Mouse (Mus musculus): ENCODE measurements around the gene Cntnap1.
A peak's percentile ranks its signal among the peaks of the same experiment; 100 is the strongest.

The Cntnap1 gene

GRCm38 (mm10) chr11:101221306-101221986 lies 51.1 kb downstream of the Cntnap1 start:
- no peak for DNase-seq

DNA sequence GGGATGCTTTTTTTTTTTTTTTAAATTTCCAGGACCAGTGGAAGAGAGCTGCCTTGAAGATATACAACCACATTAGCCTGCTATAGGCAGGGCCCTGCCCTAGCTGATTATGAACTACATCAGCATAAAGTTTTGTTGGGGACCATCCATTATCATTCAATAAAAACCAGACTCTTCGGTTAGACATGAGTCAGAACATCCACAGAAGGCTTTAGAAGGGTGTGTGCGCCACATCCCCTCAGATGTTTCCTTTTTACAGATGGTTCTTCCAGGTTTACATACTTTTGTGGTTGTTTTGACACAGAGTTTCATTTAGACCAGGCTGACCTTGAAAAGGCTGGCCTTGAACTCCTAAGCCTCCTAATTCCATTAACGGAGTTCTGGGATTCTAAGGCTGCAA lies 54.0 kb downstream of the Cntnap1 start:
- DNase-seq: no peak

DNA sequence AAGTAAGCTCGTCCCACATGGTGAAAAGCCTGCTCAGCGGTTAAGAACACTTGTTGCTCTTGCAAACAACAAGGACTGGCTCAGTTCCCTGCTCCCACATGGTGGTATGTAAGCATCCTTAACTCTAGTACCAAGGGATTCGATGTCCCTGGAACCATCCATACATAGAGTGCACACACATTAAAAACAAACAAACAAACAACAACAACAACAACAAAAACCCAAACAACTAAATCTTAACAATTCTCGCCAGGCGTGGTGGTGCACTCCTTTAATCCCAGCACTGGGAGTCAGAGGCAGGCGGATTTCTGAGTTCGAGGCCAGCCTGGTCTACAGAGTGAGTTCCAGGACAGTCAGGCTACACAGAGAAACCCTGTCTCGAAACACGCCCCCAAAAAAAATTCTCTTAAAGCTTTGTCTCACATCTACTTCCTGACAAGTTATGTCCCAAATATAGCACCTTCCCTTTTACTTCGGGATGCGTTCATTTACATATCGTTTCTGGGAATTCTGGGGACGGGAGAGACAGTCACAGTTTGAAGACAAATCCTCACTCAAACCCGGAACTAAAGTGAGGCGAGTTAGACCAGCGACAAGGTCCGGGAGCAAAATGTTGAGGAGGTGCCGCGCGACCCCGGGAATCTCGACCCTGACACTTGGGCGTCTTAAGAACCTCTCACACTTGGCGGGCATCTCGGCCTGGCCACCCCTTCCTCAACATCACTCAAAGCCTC lies 55.2 kb downstream of the Cntnap1 start:
- DNase-seq: no peak

DNA sequence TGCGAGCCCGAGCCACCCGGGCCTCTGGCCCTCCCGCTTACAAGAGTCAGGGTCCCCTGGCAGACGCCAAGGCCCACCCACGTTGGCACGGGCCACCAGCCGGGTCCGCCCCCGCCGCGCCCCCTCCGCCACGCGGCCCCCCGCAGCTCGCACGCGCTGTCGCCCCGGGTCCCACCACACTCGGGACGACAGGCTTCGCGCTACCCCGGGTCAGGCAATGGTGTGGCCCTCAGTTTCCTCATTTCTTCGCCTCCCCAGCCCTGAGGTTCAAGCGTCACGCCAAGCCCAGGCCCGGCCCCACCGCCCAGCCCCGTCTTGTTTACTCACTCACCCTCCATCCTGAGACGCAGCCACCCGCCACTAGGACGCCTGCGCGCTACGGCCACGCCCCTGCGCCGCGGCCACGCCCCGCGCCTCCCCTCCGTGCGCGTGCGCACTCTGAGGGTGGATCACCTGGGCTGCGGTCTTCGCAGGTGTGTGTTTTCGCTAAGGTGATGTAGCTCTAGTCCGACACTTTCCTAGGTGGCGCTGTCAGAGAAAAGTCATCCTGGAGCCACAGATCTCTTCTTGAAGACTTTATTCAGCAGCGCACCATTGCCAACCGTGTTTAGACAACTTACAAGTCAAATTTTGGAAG lies 55.9 kb downstream of the Cntnap1 start, which contains the start of gene Ezh1:
Gene Ezh1, minus strand, starts transcription at position 399 of the 637 bp plus-strand sequence.
- DNase-seq: peak; percentile 95

- no peak for DNase-seq
Measured at GRCm38 (mm10) chr11:101229361-101229900, 59.1 kb downstream of the Cntnap1 start.

GRCm38 (mm10) chr11:101230061-101230511 lies 59.8 kb downstream of the Cntnap1 start:
- no peak for DNase-seq

- DNase-seq: no peak
Measured at GRCm38 (mm10) chr11:101230526-101230925, 60.2 kb downstream of the Cntnap1 start.

- DNase-seq: no peak
Measured at GRCm38 (mm10) chr11:101230991-101231871, 60.9 kb downstream of the Cntnap1 start.

GRCm38 (mm10) chr11:101232010-101232839 lies 61.9 kb downstream of the Cntnap1 start:
- DNase-seq: no peak

- no peak for DNase-seq
Measured at GRCm38 (mm10) chr11:101233240-101233639, 62.9 kb downstream of the Cntnap1 start.

DNA sequence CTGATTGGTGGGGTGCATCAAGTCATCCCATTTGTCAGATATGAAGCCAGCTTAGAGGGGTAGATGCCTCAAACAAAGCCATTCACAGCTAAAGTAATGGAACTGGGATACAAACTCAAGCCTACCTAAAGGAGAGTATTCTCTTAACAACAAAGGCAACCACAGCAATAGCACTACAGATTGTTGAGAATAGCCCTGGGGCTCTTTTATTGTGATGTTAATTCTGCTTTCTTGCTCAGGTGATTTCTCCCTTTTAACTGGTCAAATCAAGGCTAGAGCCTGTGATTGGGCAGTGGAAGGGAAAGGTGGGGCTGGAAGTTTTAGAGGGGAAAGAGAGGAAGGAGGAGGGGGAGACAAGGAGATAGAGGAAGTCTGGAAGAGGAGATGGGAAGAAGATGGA lies 63.8 kb downstream of the Cntnap1 start:
- DNase-seq: no peak

DNA sequence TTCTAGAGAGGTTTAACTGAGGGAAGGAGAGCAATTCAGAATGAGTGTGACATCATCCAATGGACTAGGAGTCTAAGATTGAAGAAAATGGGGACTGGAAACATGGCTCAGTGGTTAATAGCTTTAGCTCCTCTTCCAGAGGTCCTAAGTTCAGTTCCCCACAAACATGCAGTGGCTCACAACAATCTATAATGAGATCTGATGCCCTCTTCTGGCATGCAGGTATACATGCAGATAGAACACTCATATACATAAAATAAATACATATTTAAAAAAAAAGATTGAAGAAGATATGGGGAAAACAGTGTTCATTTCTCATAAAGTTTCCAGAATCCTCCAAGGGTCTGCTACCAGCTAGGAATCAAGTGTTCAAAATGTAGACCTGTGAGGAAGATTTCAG lies 65.1 kb downstream of the Cntnap1 start:
- DNase-seq: no peak

DNA sequence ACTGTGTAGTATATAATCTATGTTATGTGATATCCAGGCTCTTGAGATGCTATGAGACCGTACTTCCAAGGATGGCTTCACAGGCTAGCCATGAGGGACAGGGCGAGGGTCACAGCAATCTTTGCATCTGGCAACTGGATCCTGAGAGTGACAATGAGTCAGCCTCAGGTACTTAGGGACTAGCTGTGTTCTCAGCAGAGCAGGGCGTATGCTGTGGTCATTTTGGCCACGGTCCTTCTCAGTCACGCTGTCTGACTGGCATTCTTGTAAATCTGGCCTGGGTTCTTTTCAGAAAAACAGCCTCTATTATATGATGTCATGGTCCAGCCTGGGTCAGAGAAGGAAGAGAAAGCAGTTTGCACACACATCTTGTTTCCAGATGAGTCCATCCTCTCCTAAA lies 66.5 kb downstream of the Cntnap1 start:
- no peak for DNase-seq

- DNase-seq: no peak
Measured at GRCm38 (mm10) chr11:101238071-101238647, 67.8 kb downstream of the Cntnap1 start.

Data from thymus, postnatal 25 days (tissue).